Mouse (Mus musculus) midbrain, embryonic 11.5 days (tissue): ENCODE measurements at regions not wholly inside any gene's neighbourhood (a gene's known extent, or its start where the extent isn't known, plus 50 kb on each side); places are given as distances from the start of the nearest gene placed in this dataset.
A peak's percentile ranks its signal among the peaks of the same experiment; 100 is the strongest.

Experiments used
- ATAC-seq: fragments of 200-750 bp; cut with Nextera tagmentation; 2 replicates; pipeline ENCODE4 v1.8.0; 2017; ENCODE audit warnings: moderate TSS enrichment, moderate library complexity; ENCODE audit not compliant: low FRiP score
- DNase-seq: peaks from one replicate; pipeline ENCODE4 v3.0.0; 2015; ENCODE audit warnings: low spot score; ENCODE audit errors: missing footprints
- H3K27ac ChIP-seq: fragments of 300-500 bp; sonication (generic); 2 replicates; pipeline ENCODE4 v1.5.1; 2014; ENCODE audit warnings: low read depth, low read length
- H3K27me3 ChIP-seq: fragments of 300-500 bp; sonication (generic); 2 replicates; pipeline ENCODE4 v1.6.1; 2014; ENCODE audit warnings: mild to moderate bottlenecking, low read length, moderate library complexity, mixed read lengths; ENCODE audit not compliant: control insufficient read depth, insufficient read depth
- H3K36me3 ChIP-seq: fragments of 300-500 bp; sonication (generic); 2 replicates; pipeline ENCODE4 v1.6.1; 2014; ENCODE audit warnings: mild to moderate bottlenecking, low read length, moderate library complexity, mixed read lengths; ENCODE audit not compliant: control insufficient read depth, insufficient read depth
- H3K4me1 ChIP-seq: fragments of 300-500 bp; sonication (generic); 2 replicates; pipeline ENCODE4 v1.6.1; 2014; ENCODE audit warnings: low read length; ENCODE audit not compliant: control insufficient read depth, insufficient read depth
- H3K4me2 ChIP-seq: fragments of 300-500 bp; sonication (generic); 2 replicates; pipeline ENCODE4 v1.6.1; 2014; ENCODE audit warnings: mild to moderate bottlenecking, moderate library complexity
- H3K4me3 ChIP-seq: fragments of 300-500 bp; sonication (generic); 2 replicates; pipeline ENCODE4 v1.5.1; 2014; ENCODE audit warnings: low read depth, low read length
- H3K9ac ChIP-seq: fragments of 300-500 bp; sonication (generic); 2 replicates; pipeline ENCODE4 v1.6.1; 2014; ENCODE audit warnings: low read length
- H3K9me3 ChIP-seq: fragments of 300-500 bp; sonication (generic); 2 replicates; pipeline ENCODE4 v1.6.1; 2016; ENCODE audit warnings: low read length; ENCODE audit not compliant: control insufficient read depth
- WGBS: fragments of 180-500 bp; shearing (Covaris S2); extraction: QIAGEN DNeasy Blood & Tissue Kit; methylation state at CpG from one replicate; pipeline ENCODE4 v1.1.7; 2014; 5-methylcytosine and 5-hydroxymethylcytosine counted together

DNA sequence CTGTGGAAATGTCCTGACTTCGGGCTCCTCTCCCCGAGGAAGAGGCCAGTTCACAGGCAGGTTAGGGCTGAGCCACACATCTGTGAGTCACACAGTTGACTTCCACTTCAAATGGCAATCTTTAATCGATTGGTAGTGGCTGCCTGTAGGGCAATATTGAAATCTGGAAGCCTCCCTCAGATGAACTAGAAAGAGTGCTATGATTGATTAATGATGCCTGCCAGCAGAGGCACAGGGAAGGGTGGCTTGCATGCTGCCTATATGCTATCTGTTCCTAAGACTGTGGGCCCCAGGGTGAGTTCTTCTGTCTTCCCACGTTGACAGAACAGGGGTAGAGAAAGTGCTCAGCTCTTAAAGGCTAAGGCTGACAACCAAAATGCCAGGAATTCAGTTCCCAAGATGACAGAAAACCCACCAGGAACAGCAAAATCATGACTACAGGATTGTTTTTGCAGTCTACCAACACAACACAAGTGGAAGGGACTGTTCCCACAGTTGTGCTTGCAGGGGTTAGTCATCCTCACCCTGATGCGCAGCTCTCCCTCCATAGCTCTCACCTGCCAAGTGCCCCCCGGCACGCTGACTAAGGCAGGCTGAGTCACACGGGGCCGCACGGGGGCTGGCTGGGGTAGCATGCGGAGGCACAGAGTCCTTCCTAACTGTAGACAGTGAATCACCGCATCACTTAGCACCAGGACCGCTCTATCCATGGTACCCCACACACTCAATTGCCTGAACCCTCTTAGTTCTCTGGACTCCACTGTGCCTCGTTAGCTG, 81.4 kb upstream of the Smad3 start:
- H3K4me1 ChIP-seq = no peaks in the 10 kb centered on the region
- no peak overlapping the region for H3K4me3 ChIP-seq
- no peaks in the 10 kb centered on the region for H3K27me3 ChIP-seq
- no peak overlapping the region for H3K9ac ChIP-seq
- DNase-seq (no peak), ATAC-seq (no peak)
- H3K36me3 ChIP-seq = no peaks in the 10 kb centered on the region
- no peaks in the 10 kb centered on the region for H3K9me3 ChIP-seq
- H3K4me2 ChIP-seq = no peak overlapping the region
- 91% methylated on average over 14 of the region's 14 CpGs for WGBS
- no peak overlapping the region for H3K27ac ChIP-seq

DNA sequence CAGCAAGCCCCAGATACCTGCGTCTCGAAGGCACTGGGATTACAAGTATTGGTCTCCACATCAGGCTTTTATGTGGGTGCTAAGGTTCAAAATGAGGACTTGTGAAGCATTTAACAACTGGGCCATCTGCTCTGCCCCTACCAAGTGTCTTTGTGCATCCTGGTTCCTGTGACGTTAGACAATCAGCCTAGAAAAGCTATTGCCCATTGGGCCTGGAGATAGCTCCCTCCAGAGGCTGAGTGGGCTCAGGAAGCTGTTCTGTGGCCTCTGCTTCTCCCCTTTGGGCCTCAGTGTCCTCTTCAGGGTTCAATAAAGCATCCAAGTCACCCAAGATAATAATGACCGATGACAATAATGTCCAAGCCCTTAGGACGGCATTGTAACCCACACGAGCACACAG, 79.8 kb upstream of the Smad3 start:
- Histone ChIP-seq H3K4me1 (no peaks in the 10 kb centered on the region), H3K9ac (no peak overlapping the region), H3K4me3 (no peak overlapping the region), H3K36me3 (no peaks in the 10 kb centered on the region), H3K4me2 (no peak overlapping the region), H3K27ac (no peak overlapping the region), H3K27me3 (no peaks in the 10 kb centered on the region), H3K9me3 (no peaks in the 10 kb centered on the region)
- ATAC-seq = no peak
- no peak for DNase-seq
- 77% methylated on average over 6 of the region's 6 CpGs for WGBS

DNA sequence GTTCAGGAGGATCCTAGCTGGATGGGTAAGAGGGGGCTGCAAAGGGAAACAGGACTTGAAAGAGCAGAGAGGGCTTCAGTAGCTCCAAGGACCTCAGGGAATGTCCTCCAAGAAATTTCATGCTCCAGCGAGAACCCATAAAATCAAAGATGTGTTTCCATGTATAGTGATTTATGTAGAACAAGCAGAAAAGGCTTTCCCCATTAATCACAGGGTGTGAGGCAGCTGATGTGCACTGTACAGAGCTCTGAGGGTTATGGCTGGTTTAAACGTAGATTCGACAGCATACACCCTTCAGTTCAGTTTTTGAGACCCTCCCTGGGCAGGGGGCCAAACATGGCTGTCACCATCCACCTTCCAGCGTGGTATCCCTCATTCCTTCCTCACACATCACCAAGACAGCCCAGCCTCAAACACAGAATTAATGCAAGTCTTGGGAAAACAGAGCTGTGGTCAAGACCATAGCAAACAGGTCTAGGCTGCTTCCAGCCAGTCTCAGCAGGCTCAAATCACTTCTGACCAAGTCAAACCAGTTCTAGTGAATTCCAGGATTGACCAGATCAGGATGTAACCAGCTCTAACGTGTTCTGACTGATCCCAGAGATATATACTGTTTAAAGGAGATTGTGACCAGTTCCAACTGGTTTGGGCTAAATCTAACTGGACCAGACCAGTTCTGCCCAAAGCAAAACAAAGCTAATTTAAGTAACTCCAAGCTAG, 78.9 kb upstream of the Smad3 start:
- no peak overlapping the region for H3K4me3 ChIP-seq
- no peaks in the 10 kb centered on the region for H3K4me1 ChIP-seq
- ATAC-seq (no peak), DNase-seq (no peak)
- H3K27ac ChIP-seq = no peak overlapping the region
- H3K36me3 ChIP-seq = no peaks in the 10 kb centered on the region
- H3K27me3 ChIP-seq = no peaks in the 10 kb centered on the region
- no peak overlapping the region for H3K4me2 ChIP-seq
- WGBS = 79% methylated on average over 5 of the region's 5 CpGs
- no peak overlapping the region for H3K9ac ChIP-seq
- H3K9me3 ChIP-seq = no peaks in the 10 kb centered on the region

DNA sequence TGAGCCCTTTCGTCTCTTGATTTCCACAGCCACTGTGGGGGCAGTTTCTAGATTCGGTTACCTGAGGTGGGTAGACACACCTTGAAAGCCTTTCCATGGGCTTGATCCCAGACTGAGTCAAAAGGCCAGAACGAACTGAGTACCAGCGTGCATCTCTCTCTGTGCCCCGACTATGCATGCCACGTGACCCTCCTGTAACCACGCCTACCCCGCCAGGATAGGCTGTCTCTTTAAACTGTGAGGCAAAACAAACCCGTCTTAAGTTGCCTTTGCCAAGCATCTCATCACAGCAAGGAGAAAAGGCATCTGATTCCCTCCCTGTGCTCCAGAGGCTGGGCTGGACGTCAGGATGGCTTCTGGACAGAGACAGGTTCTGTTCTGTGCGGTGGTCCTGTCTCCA, 78.2 kb upstream of the Smad3 start:
- no peak overlapping the region for H3K4me2 ChIP-seq
- H3K27me3 ChIP-seq = no peaks in the 10 kb centered on the region
- no peak overlapping the region for H3K9ac ChIP-seq
- no peaks in the 10 kb centered on the region for H3K9me3 ChIP-seq
- no peaks in the 10 kb centered on the region for H3K36me3 ChIP-seq
- 51% methylated on average over 11 of the region's 11 CpGs for WGBS
- H3K4me3 ChIP-seq = no peak overlapping the region
- no peak overlapping the region for H3K27ac ChIP-seq
- no peaks in the 10 kb centered on the region for H3K4me1 ChIP-seq
- ATAC-seq (no peak), DNase-seq (no peak)

DNA sequence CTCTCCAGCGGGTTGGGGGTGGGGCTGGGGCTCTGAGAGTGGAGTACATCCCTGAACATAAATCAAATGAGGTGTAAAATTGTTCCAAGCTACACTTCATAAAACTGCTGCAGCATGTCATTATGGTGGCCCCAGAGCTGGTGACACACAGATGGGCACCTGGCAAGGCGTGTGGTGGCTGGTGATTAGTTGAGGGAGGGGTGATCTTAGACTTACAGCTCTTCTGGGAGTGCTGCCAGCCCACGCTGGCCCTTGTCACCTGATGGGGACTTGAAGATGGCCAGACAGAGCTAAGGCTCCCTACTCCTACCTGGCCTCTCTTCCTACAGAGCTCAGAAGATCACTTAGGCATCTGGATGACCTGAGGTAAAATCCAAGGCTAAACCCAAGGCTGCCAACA, 76.6 kb upstream of the Smad3 start:
- ATAC-seq = no peak
- no peaks in the 10 kb centered on the region for H3K36me3 ChIP-seq
- no peaks in the 10 kb centered on the region for H3K9me3 ChIP-seq
- H3K27ac ChIP-seq = no peak overlapping the region
- DNase-seq = no peak
- WGBS = 84% methylated on average over 3 of the region's 3 CpGs
- no peak overlapping the region for H3K9ac ChIP-seq
- no peaks in the 10 kb centered on the region for H3K4me1 ChIP-seq
- no peak overlapping the region for H3K4me3 ChIP-seq
- no peaks in the 10 kb centered on the region for H3K27me3 ChIP-seq
- H3K4me2 ChIP-seq = no peak overlapping the region

DNA sequence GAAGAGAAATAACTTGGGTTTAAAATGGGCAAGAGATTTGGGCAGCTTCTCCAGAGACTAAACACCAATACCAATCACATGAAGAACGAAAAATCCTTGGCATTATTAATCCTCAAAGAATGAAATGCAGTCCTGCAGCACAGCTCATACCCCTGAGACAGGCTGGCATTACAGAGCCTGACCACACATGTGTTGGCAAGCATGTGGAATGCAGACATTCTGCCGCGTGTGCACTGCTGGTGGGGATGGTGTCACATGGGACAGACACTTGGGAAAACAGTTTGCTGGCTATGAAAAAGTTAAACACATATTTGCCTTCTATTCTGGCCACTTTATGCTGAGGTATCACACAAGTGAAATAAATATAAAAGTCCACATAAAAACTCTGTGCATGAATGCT, 60.4 kb upstream of the Smad3 start:
- no peak overlapping the region for H3K27ac ChIP-seq
- no peak for ATAC-seq
- no peaks in the 10 kb centered on the region for H3K36me3 ChIP-seq
- 82% methylated on average over 3 of the region's 3 CpGs for WGBS
- no peak overlapping the region for H3K4me3 ChIP-seq
- H3K9me3 ChIP-seq = no peaks in the 10 kb centered on the region; the same call in 1 of the 2 replicates
- H3K4me2 ChIP-seq = no peak overlapping the region
- no peak overlapping the region for H3K9ac ChIP-seq
- DNase-seq = no peak
- no peaks in the 10 kb centered on the region for H3K4me1 ChIP-seq
- no peaks in the 10 kb centered on the region for H3K27me3 ChIP-seq

DNA sequence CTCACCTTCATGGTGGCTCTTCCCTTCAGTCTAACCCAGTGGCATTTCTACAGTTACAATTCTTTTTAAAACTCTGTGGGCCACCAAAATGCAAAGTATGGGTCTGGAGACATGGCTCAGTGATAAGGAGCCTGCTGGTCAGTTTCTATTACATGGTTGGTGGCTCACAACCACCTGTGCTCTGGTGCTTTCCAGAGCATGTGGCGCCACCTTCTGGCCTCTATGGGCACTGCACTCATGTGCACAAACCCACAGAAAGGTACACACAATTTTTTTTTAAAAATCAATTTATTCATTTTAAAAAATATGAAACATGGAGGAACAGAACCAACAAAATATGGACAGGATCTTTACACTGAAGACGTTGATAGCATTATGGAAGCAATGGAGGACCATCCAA, 58.7 kb upstream of the Smad3 start:
- 63% methylated on average over 2 of the region's 2 CpGs for WGBS
- Histone ChIP-seq H3K27me3 (no peaks in the 10 kb centered on the region), H3K4me1 (peaks cover 5% of the 10 kb centered on the region; the same call in 1 of the 2 replicates), H3K9me3 (no peaks in the 10 kb centered on the region; the same call in 1 of the 2 replicates), H3K36me3 (no peaks in the 10 kb centered on the region), H3K27ac (no peak overlapping the region), H3K4me2 (no peak overlapping the region), H3K4me3 (no peak overlapping the region), H3K9ac (no peak overlapping the region)
- DNase-seq = no peak
- ATAC-seq = no peak

DNA sequence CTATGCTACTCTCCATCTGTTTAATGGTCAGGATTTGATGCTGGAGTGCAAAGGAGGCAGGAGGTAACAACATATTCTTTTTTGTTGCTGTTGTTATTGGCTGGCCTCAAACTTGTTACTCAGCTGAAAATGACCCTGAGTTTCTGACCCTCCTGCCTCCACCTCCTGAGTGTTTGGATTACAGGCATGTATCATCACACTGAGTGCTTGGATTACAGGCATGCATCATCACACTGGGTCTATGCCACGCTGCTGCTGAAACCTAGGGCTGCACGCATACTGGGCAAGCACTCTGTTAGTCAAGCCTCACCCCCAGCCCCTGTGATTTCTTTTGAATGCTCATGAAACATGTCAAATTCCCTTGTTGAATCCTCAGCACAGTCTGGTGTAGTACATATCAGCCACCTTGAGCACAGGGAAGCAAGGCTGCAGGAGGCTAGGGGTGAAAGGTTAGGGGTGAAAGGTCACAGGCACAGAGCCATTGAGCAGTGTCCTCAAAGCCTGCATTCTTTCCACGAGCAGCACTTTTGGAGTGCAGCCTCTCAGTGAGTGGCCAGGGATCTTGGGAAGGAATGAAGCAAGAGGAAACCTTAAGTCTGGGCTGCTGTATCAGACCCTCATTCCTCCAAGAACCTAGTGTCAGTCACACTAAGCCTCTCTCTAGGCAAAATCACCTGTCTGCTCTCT, 52.2 kb upstream of the Smad3 start:
- no peak overlapping the region for H3K9ac ChIP-seq
- H3K9me3 ChIP-seq = no peaks in the 10 kb centered on the region
- ATAC-seq (no peak), DNase-seq (peak; percentile 73)
- H3K27me3 ChIP-seq = no peaks in the 10 kb centered on the region
- H3K27ac ChIP-seq = no peak overlapping the region
- H3K4me3 ChIP-seq = no peak overlapping the region
- H3K4me1 ChIP-seq = peaks cover 14% of the 10 kb centered on the region; the same call in 1 of the 2 replicates
- H3K36me3 ChIP-seq = no peaks in the 10 kb centered on the region
- no peak overlapping the region for H3K4me2 ChIP-seq
- WGBS = 36% methylated on average over 3 of the region's 3 CpGs
